Mouse (Mus musculus) liver, embryonic 12.5 days (tissue): ENCODE measurements at regions not wholly inside any gene's neighbourhood (a gene's known extent, or its start where the extent isn't known, plus 50 kb on each side); places are given as distances from the start of the nearest gene placed in this dataset.

Experiments used
- ATAC-seq: fragments of 200-750 bp; cut with Nextera tagmentation; 2 replicates; pipeline ENCODE4 v1.8.0; 2017; ENCODE audit warnings: moderate number of reproducible peaks, mild to moderate bottlenecking, moderate library complexity
- H3K27ac ChIP-seq: fragments of 300-500 bp; sonication (generic); 2 replicates; pipeline ENCODE4 v1.5.1; 2016; ENCODE audit warnings: mild to moderate bottlenecking
- H3K27me3 ChIP-seq: fragments of 300-500 bp; sonication (generic); replicated peaks from 2 replicates; pipeline ENCODE4 v1.6.1; 2016; ENCODE audit warnings: mild to moderate bottlenecking, moderate library complexity
- H3K36me3 ChIP-seq: fragments of 300-500 bp; sonication (generic); 2 replicates; pipeline ENCODE4 v1.6.1; 2016; ENCODE audit warnings: mild to moderate bottlenecking, moderate library complexity
- H3K4me1 ChIP-seq: fragments of 300-500 bp; sonication (generic); 2 replicates; pipeline ENCODE4 v1.6.1; 2016
- H3K4me2 ChIP-seq: fragments of 300-500 bp; sonication (generic); 2 replicates; pipeline ENCODE4 v1.6.1; 2016; ENCODE audit warnings: mild to moderate bottlenecking, moderate library complexity
- H3K4me3 ChIP-seq: fragments of 300-500 bp; sonication (generic); 2 replicates; pipeline ENCODE4 v1.5.1; 2016; ENCODE audit warnings: mild to moderate bottlenecking, moderate library complexity
- H3K9ac ChIP-seq: fragments of 300-500 bp; sonication (generic); 2 replicates; pipeline ENCODE4 v1.6.1; 2016; ENCODE audit warnings: mild to moderate bottlenecking, moderate library complexity
- H3K9me3 ChIP-seq: fragments of 300-500 bp; sonication (generic); replicated peaks from 2 replicates; pipeline ENCODE4 v1.6.1; 2016; ENCODE audit warnings: mild to moderate bottlenecking, moderate library complexity
- WGBS: fragments of 180-500 bp; shearing (Covaris S2); methylation state at CpG from one replicate; pipeline ENCODE4 v1.1.7; 2016; ENCODE audit not compliant: insufficient replicate concordance; 5-methylcytosine and 5-hydroxymethylcytosine counted together

DNA sequence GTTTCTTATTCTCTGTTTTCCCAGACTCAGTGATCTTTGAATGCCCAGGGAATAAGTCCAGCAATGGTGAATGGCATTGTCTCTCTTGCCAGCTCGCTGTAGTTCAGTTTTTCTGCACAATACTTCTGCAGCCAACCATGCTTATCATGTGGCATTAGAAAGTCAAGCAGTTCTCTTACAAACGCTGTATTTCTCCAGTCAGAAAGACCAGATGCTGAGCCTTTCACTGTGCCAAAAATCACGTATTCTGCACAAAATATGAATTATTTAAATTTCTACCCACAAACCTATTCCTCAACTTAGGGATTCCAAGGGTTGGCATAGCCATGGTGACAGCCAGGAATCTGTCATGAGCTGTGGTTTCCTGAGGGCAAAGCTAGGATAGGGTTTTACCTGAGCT is 95.0 kb upstream of the 1700025G04Rik start:
- Histone ChIP-seq H3K4me3 (no peak overlapping the region), H3K4me1 (no peaks in the 10 kb centered on the region), H3K9ac (no peak overlapping the region), H3K27ac (no peak overlapping the region), H3K9me3 (no peaks in the 10 kb centered on the region), H3K4me2 (no peak overlapping the region), H3K36me3 (no peaks in the 10 kb centered on the region), H3K27me3 (no peaks in the 10 kb centered on the region)
- 59% methylated on average over 3 of the region's 3 CpGs for WGBS
- ATAC-seq: no peak

DNA sequence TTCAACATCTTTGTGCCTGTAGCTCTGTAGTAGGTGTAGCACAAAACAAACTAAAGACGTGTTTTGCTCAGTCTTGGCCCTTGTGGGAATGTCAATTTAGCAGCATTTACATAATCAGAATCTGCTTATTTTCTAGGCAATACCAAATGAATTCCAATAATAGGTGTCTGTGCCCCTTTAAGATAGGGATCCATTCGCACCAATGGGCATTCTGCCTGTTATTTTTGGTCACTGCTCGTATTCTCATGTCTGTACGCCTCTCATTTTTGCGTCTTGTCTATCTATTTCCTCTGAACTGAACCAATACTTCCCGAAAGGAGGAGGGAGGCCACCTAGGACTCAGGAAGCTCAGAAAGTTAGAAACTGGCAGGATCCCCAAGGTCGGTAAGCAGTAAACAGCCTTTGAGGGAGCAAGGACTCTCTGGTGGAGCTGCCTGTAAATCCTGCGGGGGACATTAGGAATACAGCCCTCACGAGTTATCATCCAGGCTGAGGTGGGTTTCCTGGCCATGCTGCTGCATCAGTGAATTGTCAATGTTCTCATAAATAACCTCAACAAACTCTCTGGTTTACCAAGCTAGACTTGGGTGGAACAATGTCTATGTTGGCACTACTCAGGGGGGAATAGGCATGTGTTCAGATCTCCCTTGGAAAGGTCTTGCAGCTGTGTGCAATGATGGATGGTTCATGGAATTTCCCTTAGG is 86.5 kb upstream of the 1700025G04Rik start:
- Histone ChIP-seq H3K4me2 (no peak overlapping the region), H3K4me3 (no peak overlapping the region), H3K4me1 (no peaks in the 10 kb centered on the region), H3K27me3 (no peaks in the 10 kb centered on the region), H3K9me3 (no peaks in the 10 kb centered on the region), H3K36me3 (no peaks in the 10 kb centered on the region), H3K27ac (no peak overlapping the region), H3K9ac (no peak overlapping the region)
- no peak for ATAC-seq
- WGBS: 66% methylated on average over 9 of the region's 9 CpGs

DNA sequence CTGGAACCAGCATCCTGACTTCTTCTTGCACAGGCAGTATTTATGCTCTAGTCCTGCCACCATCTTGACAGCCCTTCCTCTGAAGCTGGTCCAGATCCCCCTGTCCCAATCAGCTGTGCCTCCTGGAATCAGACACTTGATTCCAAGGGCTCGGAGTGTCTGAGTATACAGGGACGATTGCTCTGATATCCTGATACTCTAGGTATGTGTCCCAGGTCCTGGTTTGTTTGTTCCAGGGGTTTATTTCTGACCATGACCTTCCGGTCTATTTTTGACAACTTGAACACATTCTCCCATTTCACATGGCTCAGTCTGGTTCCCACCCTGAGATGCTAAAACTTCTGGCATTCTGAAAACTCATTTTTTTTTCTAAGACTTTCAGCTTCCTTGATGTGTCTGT is 85.8 kb upstream of the 1700025G04Rik start:
- H3K9ac ChIP-seq: no peak overlapping the region
- 70% methylated on average over 3 of the region's 3 CpGs for WGBS
- H3K27me3 ChIP-seq: no peaks in the 10 kb centered on the region
- no peak for ATAC-seq
- H3K4me1 ChIP-seq: no peaks in the 10 kb centered on the region
- H3K4me3 ChIP-seq: no peak overlapping the region
- H3K9me3 ChIP-seq: no peaks in the 10 kb centered on the region
- no peak overlapping the region for H3K27ac ChIP-seq
- H3K4me2 ChIP-seq: no peak overlapping the region
- no peaks in the 10 kb centered on the region for H3K36me3 ChIP-seq

DNA sequence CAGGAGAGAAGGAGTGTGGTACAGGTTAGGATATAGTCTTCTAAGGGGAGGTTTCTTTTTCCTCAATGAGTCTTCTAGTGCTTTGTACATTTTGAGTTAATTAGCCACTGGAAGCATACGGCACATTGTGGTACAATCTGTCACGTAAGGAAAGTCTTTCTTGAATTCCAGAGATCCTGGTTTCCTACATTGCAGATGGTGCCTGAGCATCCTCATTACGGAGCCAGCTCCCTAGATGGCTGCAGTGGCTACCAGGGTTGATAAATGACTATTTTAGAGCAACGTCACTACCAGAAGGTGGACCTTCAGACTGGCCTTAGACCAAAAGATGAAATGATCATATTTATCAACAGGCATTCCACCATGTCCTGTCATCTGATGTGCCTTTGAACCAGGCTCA is 84.5 kb upstream of the 1700025G04Rik start:
- Histone ChIP-seq H3K9ac (no peak overlapping the region), H3K27ac (no peak overlapping the region), H3K4me2 (no peak overlapping the region), H3K9me3 (no peaks in the 10 kb centered on the region), H3K27me3 (no peaks in the 10 kb centered on the region), H3K4me3 (no peak overlapping the region), H3K36me3 (no peaks in the 10 kb centered on the region), H3K4me1 (no peaks in the 10 kb centered on the region)
- WGBS: 72% methylated on average over 4 of the region's 4 CpGs
- no peak for ATAC-seq

GRCm38 (mm10) chr1:152171034-152171790 is 81.3 kb upstream of the 1700025G04Rik start:
- no peaks in the 10 kb centered on the region for H3K36me3 ChIP-seq
- WGBS: 74% methylated on average over 16 of the region's 16 CpGs
- no peak for ATAC-seq
- no peak overlapping the region for H3K4me3 ChIP-seq
- no peaks in the 10 kb centered on the region for H3K9me3 ChIP-seq
- H3K9ac ChIP-seq: no peak overlapping the region
- no peak overlapping the region for H3K4me2 ChIP-seq
- no peaks in the 10 kb centered on the region for H3K4me1 ChIP-seq
- no peak overlapping the region for H3K27ac ChIP-seq
- no peaks in the 10 kb centered on the region for H3K27me3 ChIP-seq

DNA sequence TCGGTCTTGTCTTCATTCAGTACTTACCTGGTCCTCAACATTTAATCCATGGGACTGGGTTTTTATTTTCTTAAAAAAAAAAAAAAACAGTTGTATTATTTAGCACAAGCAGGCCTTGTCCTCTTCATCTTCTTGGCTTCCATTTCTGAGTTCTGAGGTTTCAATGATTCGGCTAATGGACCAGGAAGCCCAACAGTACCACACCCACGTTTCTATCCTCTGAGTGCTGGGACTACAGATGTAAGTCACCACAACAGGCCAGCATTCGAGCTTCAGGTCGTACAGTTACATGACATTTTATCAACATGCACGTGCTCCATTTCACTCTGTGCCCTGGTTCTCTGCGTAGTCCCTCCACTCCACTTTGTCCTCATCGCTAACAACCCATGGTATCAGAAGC is 80.7 kb upstream of the 1700025G04Rik start:
- no peaks in the 10 kb centered on the region for H3K9me3 ChIP-seq
- H3K4me3 ChIP-seq: no peak overlapping the region
- no peak for ATAC-seq
- H3K27ac ChIP-seq: no peak overlapping the region
- no peak overlapping the region for H3K9ac ChIP-seq
- H3K4me1 ChIP-seq: no peaks in the 10 kb centered on the region
- no peak overlapping the region for H3K4me2 ChIP-seq
- 69% methylated on average over 8 of the region's 8 CpGs for WGBS
- H3K27me3 ChIP-seq: no peaks in the 10 kb centered on the region
- H3K36me3 ChIP-seq: no peaks in the 10 kb centered on the region

DNA sequence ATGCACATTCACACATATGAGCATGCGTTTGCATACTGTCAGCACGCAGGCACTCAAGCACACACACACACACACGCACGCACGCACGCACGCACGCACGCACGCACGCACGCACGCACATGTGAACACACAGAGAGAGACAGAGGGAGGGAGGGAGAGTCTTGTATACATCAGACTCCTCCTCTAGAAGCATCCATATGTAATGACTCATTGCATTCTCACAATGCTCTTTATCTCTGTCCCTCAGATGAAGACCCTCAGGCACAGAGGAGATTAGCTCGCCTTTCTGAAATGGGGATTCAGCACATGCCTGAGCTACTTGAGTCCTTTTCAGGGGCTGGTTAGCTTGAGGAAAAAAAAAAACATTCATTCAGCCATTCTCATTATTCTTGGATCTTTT is 79.6 kb upstream of the 1700025G04Rik start:
- peaks cover 4% of the 10 kb centered on the region; the same call in 1 of the 2 replicates for H3K4me1 ChIP-seq
- no peak overlapping the region for H3K9ac ChIP-seq
- no peak overlapping the region for H3K27ac ChIP-seq
- no peaks in the 10 kb centered on the region for H3K9me3 ChIP-seq
- H3K4me3 ChIP-seq: no peak overlapping the region
- H3K36me3 ChIP-seq: no peaks in the 10 kb centered on the region
- ATAC-seq: no peak
- H3K27me3 ChIP-seq: no peaks in the 10 kb centered on the region
- 86% methylated on average over 14 of the region's 14 CpGs for WGBS
- no peak overlapping the region for H3K4me2 ChIP-seq

DNA sequence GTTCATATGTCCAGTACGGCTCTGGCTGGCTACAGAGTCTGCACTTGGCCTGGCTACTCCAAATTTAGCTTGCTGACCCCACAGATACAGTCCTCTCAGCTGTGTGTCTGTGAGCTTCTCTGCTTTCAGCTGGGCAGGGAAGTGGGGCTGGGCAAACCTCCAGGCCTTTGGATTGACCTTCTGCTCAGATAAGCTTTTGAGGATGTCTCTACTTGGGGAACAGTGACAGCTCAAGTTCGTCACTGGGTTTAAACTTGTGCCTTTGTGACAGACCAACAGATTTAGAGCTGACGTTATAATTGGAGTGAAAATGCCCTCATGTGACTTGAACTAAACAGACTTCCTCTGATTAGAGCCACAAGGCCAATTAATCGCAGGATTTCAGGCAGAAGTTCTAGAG is 78.4 kb upstream of the 1700025G04Rik start:
- no peak for ATAC-seq
- H3K9ac ChIP-seq: no peak overlapping the region
- WGBS: 57% methylated on average over 4 of the region's 4 CpGs
- no peaks in the 10 kb centered on the region for H3K27me3 ChIP-seq
- H3K27ac ChIP-seq: no peak overlapping the region
- H3K4me2 ChIP-seq: no peak overlapping the region
- H3K4me1 ChIP-seq: peaks cover 5% of the 10 kb centered on the region; the same call in 1 of the 2 replicates
- H3K36me3 ChIP-seq: no peaks in the 10 kb centered on the region
- H3K9me3 ChIP-seq: no peaks in the 10 kb centered on the region
- H3K4me3 ChIP-seq: no peak overlapping the region

GRCm38 (mm10) chr1:152167716-152168115 is 77.8 kb upstream of the 1700025G04Rik start:
- WGBS: 72% methylated on average over 5 of the region's 5 CpGs

DNA sequence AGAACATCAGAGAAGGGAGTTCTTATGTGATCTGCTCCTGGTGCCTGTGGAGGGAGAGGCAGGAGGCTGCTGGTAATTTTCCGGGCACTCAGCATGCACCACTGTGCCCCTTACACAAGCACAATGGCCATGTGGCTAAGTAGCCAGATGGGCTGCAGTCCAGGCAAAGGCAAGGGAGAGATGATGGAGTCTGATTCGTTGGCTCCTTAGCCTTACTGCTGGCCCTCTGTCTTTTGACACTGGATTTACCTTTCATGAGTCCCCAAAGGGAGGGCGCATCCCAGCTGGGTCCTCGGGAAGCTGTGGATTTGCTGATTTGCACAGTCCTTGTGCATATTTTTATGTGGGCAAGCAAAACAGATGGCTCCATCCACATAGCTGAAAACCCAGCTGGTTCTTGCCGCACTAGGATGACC is 75.6 kb upstream of the 1700025G04Rik start:
- H3K27ac ChIP-seq: no peak overlapping the region
- ATAC-seq: no peak

More at GRCm38 (mm10) chr1:152167716-152168115, 77.8 kb upstream of the 1700025G04Rik start:
- Histone ChIP-seq H3K27me3 (no peaks in the 10 kb centered on the region), H3K9me3 (no peaks in the 10 kb centered on the region), H3K36me3 (no peaks in the 10 kb centered on the region), H3K4me2 (no peak overlapping the region), H3K9ac (no peak overlapping the region), H3K4me1 (peaks cover 5% of the 10 kb centered on the region; the same call in 1 of the 2 replicates), H3K27ac (no peak overlapping the region), H3K4me3 (no peak overlapping the region)
- ATAC-seq: no peak

DNA sequence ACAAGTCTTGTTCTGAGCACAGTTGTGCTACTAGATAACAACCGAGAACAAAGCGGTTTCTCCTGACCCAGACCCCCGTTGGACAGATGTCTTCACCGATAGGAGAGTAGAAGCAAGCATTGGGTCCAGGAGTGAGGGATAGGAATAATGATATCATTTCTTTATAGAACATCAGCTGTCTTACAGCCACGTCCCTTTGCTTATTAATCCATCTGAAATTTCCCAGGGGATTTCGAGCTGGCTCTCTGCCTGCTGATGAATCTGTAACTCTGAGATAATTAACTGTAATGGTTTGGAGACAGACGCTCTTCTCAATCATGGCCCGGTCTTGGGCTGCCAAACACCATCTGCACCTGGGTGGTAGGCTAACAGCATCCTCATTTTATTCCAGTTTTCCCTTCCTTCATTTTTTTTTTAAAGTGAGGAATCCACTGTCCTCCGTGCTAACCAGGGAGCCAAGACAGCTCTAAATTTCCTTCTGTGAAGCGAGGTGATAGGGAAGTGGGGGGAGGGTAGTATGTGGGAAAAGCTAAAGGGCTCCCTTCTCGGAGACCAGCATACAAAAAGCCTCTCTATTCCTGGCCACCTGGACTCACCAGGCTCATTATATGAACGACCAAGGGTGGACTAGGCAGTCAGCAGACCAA is 75.0 kb upstream of the 1700025G04Rik start:
- no peaks in the 10 kb centered on the region for H3K36me3 ChIP-seq
- H3K9me3 ChIP-seq: no peaks in the 10 kb centered on the region
- H3K27me3 ChIP-seq: no peaks in the 10 kb centered on the region
- no peak overlapping the region for H3K4me3 ChIP-seq
- H3K4me1 ChIP-seq: peaks cover 5% of the 10 kb centered on the region; the same call in 1 of the 2 replicates
- no peak for ATAC-seq
- 43% methylated on average over 12 of the region's 12 CpGs for WGBS
- no peak overlapping the region for H3K27ac ChIP-seq
- no peak overlapping the region for H3K4me2 ChIP-seq
- no peak overlapping the region for H3K9ac ChIP-seq

More for the DNA sequence above, 75.6 kb upstream of the 1700025G04Rik start:
- Histone ChIP-seq H3K27me3 (no peaks in the 10 kb centered on the region), H3K9ac (no peak overlapping the region), H3K4me1 (peaks cover 5% of the 10 kb centered on the region; the same call in 1 of the 2 replicates), H3K36me3 (no peaks in the 10 kb centered on the region), H3K4me2 (no peak overlapping the region), H3K4me3 (no peak overlapping the region), H3K9me3 (no peaks in the 10 kb centered on the region)
- WGBS: 74% methylated on average over 5 of the region's 5 CpGs

GRCm38 (mm10) chr1:152164212-152164611 is 74.3 kb upstream of the 1700025G04Rik start:
- Histone ChIP-seq H3K4me2 (no peak overlapping the region), H3K36me3 (no peaks in the 10 kb centered on the region), H3K27ac (no peak overlapping the region), H3K9ac (no peak overlapping the region), H3K4me1 (peaks cover 5% of the 10 kb centered on the region; the same call in 1 of the 2 replicates), H3K4me3 (no peak overlapping the region), H3K27me3 (no peaks in the 10 kb centered on the region), H3K9me3 (no peaks in the 10 kb centered on the region)
- WGBS: 54% methylated on average over 5 of the region's 5 CpGs
- no peak for ATAC-seq
